Mouse (Mus musculus): ENCODE results near the gene Cby1.

DNA sequence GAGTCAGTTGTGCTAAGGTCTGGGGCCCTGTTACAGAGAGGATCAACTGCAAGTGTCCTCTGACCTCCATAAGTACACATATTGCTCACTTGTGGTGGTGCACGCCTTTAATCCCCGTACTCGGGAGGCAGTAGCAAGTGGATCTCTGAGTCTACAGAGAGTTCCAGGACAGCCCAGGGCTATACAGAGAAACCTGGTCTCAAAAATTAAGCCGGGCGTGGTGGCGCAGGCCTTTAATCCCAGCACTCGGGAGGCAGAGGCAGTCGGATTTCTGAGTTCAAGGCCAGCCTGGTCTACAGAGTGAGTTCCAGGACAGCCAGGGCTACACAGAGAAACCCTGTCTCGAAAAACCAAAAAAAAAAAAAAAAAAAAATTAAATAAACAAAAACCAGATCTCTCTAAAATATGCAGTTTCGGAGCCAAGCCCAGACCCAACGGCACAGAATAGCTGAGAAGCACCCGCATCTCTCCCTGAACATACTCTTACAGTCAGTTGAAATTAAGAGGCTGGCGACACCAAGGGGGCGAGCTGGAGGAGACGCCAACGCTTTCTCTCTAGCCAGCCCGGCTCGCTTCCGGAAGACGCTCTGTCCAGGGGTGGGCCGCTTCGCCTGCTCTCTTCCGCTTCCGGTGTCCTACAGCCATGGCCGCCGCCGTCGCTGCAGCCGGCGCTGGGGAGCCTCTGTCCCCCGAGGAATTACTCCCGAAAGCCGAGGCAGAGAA is 11.4 kb downstream of the Cby1 start, which contains the start of gene Tomm22:
- TF ChIP-seq POLR2A (IDR thresholded peaks at IDR 0.05; ENCODE audit: borderline replicate concordance, control insufficient read depth, low read depth, low read length), result peak; percentile 72; the same call in 1 of the 2 replicates
- peak; percentile 65 for TF ChIP-seq CTCF (IDR thresholded peaks at IDR 0.05; ENCODE audit: control insufficient read depth, insufficient read depth, low read length)

All from bone marrow, adult 2 months (tissue).